In genomic region chr5:31470334-31470733, GRCm38 (mm10) we compare ENCODE assay signal across 9 mouse cellular contexts. TPM values are rescaled to one million over a fixed set of nuclear protein-coding genes. Genes with fewer than 3 reads are reported as not detected.
DNase-seq lines count a peak whose midpoint lies in the region; ATAC-seq and TF ChIP-seq lines count a peak whose summit lies in the region.
"Had no signal": no experiment of that assay in that cellular context is flagged by ENCODE, and none has a peak within 500 bp of the region (broad histone marks: within the 10 kb centered on the region; RNA-seq: fewer than 3 reads in every experiment).

No protein-coding gene starts in this region.

- no peak overlapping the region for H3K4me2 ChIP-seq in kidney, postnatal 0 days (ENCODE audit: low read length)
- H3K4me2 ChIP-seq in kidney, embryonic 14.5 days (replicated peaks; ENCODE audit: low read depth, low read length) = no peak overlapping the region
- H3K4me2 ChIP-seq: liver, embryonic 13.5 days had no signal

- no peak for TF ChIP-seq POLR2A in spleen, adult 2 months (IDR thresholded peaks at IDR 0.05; ENCODE audit: low read depth, low read length)

- 73% methylated on average over 7 of the region's 7 CpGs for WGBS in kidney, postnatal 0 days
- 77% methylated on average over 7 of the region's 7 CpGs for WGBS in kidney, embryonic 14.5 days
- 78% methylated on average over 7 of the region's 7 CpGs for WGBS in spleen, adult 2 months

- peaks cover 63% of the 10 kb centered on the region for H3K36me3 ChIP-seq in kidney, postnatal 0 days (ENCODE audit: insufficient read depth, low read length)
- peaks cover 84% of the 10 kb centered on the region for H3K36me3 ChIP-seq in kidney, embryonic 14.5 days (ENCODE audit: control insufficient read depth, insufficient read depth, low read length)
- peaks cover 29% of the 10 kb centered on the region for H3K36me3 ChIP-seq in spleen, adult 2 months (ENCODE audit: control insufficient read depth, insufficient read depth, low read length)

- H3K4me3 ChIP-seq in kidney, postnatal 0 days (replicated peaks; ENCODE audit: low read depth, low read length) = no peak overlapping the region
- no peak overlapping the region for H3K4me3 ChIP-seq in kidney, embryonic 14.5 days (ENCODE audit: low read length)
- H3K4me3 ChIP-seq in spleen, adult 2 months (ENCODE audit: extremely low read depth, insufficient read depth, insufficient read length) = no peak overlapping the region
- H3K4me3 ChIP-seq: liver, embryonic 13.5 days had no signal

- ATAC-seq in kidney, postnatal 0 days (replicated peaks; ENCODE audit: low FRiP score, low read depth) = no peak
- ATAC-seq in kidney, embryonic 14.5 days (ENCODE audit: low FRiP score, low TSS enrichment) = no peak

- H3K27ac ChIP-seq in kidney, postnatal 0 days = no peak overlapping the region
- H3K27ac ChIP-seq in kidney, embryonic 14.5 days (ENCODE audit: low read depth, low read length) = no peak overlapping the region
- no peak overlapping the region for H3K27ac ChIP-seq in spleen, adult 2 months (ENCODE audit: insufficient read depth, low read length)
- H3K27ac ChIP-seq: liver, embryonic 13.5 days had no signal

- no peaks in the 10 kb centered on the region for H3K9me3 ChIP-seq in kidney, postnatal 0 days (replicated peaks; ENCODE audit: low read length)
- no peaks in the 10 kb centered on the region for H3K9me3 ChIP-seq in kidney, embryonic 14.5 days (ENCODE audit: control insufficient read depth, low read length)
- H3K9me3 ChIP-seq: liver, embryonic 13.5 days had no signal

- DNase-seq in kidney, postnatal 0 days (ENCODE audit: low spot score) = peak; percentile 58
- DNase-seq in ES-CJ7 (ENCODE audit: low read depth, low spot score) (peak; percentile 79), adipocyte (ENCODE audit: low spot score) (peak; percentile 51)
- DNase-seq in forelimb bud, embryonic 11.5 days (ENCODE audit: low read depth, low spot score) = peak; percentile 49
- DNase-seq in lung, postnatal 10 days = peak; percentile 75
- peak in 1 of 2 experiments; percentile 50 for DNase-seq in spleen, adult 2 months (ENCODE audit: low read depth in 1 of 2, low spot score in 2 of 2)
- DNase-seq: liver, embryonic 13.5 days had no signal

- no peaks in the 10 kb centered on the region for H3K27me3 ChIP-seq in kidney, postnatal 0 days (ENCODE audit: insufficient read depth, low read length)
- H3K27me3 ChIP-seq in kidney, embryonic 14.5 days (ENCODE audit: control insufficient read depth, insufficient read depth, low read length) = no peaks in the 10 kb centered on the region
- H3K27me3 ChIP-seq in spleen, adult 2 months (ENCODE audit: control insufficient read depth, insufficient read depth, low read length) = no peaks in the 10 kb centered on the region
- H3K27me3 ChIP-seq: liver, embryonic 13.5 days had no signal

- peak; percentile 78 for TF ChIP-seq CTCF in kidney, postnatal 0 days (IDR thresholded peaks at IDR 0.05; ENCODE audit: low read depth)
- peak; percentile 49; the same call in 1 of the 2 replicates for TF ChIP-seq CTCF in spleen, adult 2 months (IDR thresholded peaks at IDR 0.05; ENCODE audit: extremely low read depth, insufficient read depth, insufficient read length, insufficient replicate concordance)

- no peak overlapping the region for H3K9ac ChIP-seq in kidney, postnatal 0 days (ENCODE audit: low read depth, low read length)
- H3K9ac ChIP-seq in kidney, embryonic 14.5 days (ENCODE audit: low read depth, low read length) = no peak overlapping the region
- H3K9ac ChIP-seq: liver, embryonic 13.5 days had no signal

- H3K4me1 ChIP-seq in kidney, postnatal 0 days (replicated peaks; ENCODE audit: insufficient read depth, low read length) = no peaks in the 10 kb centered on the region
- H3K4me1 ChIP-seq in kidney, embryonic 14.5 days (ENCODE audit: control insufficient read depth, insufficient read depth, low read length) = no peaks in the 10 kb centered on the region
- H3K4me1 ChIP-seq in spleen, adult 2 months (ENCODE audit: control insufficient read depth, insufficient read depth, insufficient read length) = no peaks in the 10 kb centered on the region
- H3K4me1 ChIP-seq: liver, embryonic 13.5 days had no signal

RNA-seq across cellular contexts. Expression of gene 4930548H24Rik, which starts 15.2 kb away (rescaled TPM):
- polyA plus RNA-seq in kidney, postnatal 0 days (2015; fragmentation: Nextera tagmentation; extraction: Ambion mirVana) = not detected in 2 replicates
- 0.08 and 0.09 TPM in 2 replicates for polyA plus RNA-seq in kidney, embryonic 14.5 days (2014; fragmentation: Nextera tagmentation; extraction: Ambion mirVana)
- not detected in 2 replicates for polyA plus RNA-seq in spleen, adult 2 months (2012; rRNA removed)
- polyA plus RNA-seq: liver, embryonic 13.5 days; stomach, embryonic 16.5 days had no signal

RNA-seq across cellular contexts. Expression of gene Zfp512, which starts 18.1 kb away (rescaled TPM):
- 26.5 and 31.3 TPM in 2 replicates for polyA plus RNA-seq in kidney, postnatal 0 days (2015; fragmentation: Nextera tagmentation; extraction: Ambion mirVana)
- polyA plus RNA-seq in kidney, embryonic 14.5 days (2014; fragmentation: Nextera tagmentation; extraction: Ambion mirVana) = 27.4 and 55.0 TPM in 2 replicates
- 9.1 and 9.6 TPM in 2 replicates for polyA plus RNA-seq in spleen, adult 2 months (2012; rRNA removed)

RNA-seq across cellular contexts. Expression of gene Gpn1, which starts 24.2 kb away (rescaled TPM):
- 41.2 and 45.5 TPM in 2 replicates for polyA plus RNA-seq in kidney, postnatal 0 days (2015; fragmentation: Nextera tagmentation; extraction: Ambion mirVana)
- 55.8 and 72.0 TPM in 2 replicates for polyA plus RNA-seq in kidney, embryonic 14.5 days (2014; fragmentation: Nextera tagmentation; extraction: Ambion mirVana)
- 9.4 and 11.0 TPM in 2 replicates for polyA plus RNA-seq in spleen, adult 2 months (2012; rRNA removed)

RNA-seq across cellular contexts. Expression of gene Slc4a1ap, which starts 56.5 kb away (rescaled TPM):
- 18.6 and 21.7 TPM in 2 replicates for polyA plus RNA-seq in kidney, postnatal 0 days (2015; fragmentation: Nextera tagmentation; extraction: Ambion mirVana)
- polyA plus RNA-seq in kidney, embryonic 14.5 days (2014; fragmentation: Nextera tagmentation; extraction: Ambion mirVana) = 31.1 and 31.2 TPM in 2 replicates
- 10.3 and 14.9 TPM in 2 replicates for polyA plus RNA-seq in spleen, adult 2 months (2012; rRNA removed)

RNA-seq across cellular contexts. Expression of gene Supt7l, which starts 57.3 kb away (rescaled TPM):
- polyA plus RNA-seq in kidney, postnatal 0 days (2015; fragmentation: Nextera tagmentation; extraction: Ambion mirVana) = 13.6 and 16.6 TPM in 2 replicates
- polyA plus RNA-seq in kidney, embryonic 14.5 days (2014; fragmentation: Nextera tagmentation; extraction: Ambion mirVana) = 18.5 and 23.8 TPM in 2 replicates
- polyA plus RNA-seq in spleen, adult 2 months (2012; rRNA removed) = 6.1 and 7.0 TPM in 2 replicates
